Mouse (Mus musculus) forebrain, embryonic 15.5 days (tissue): ENCODE results near the gene Ppil1. TPM values are rescaled to one million over a fixed set of nuclear protein-coding genes. Genes with fewer than 3 reads are reported as not detected.
A peak's percentile ranks its signal among the peaks of the same experiment; 100 is the strongest.

Source experiments
- ATAC-seq: fragments of 200-750 bp; cut with Nextera tagmentation; replicated peaks from 2 replicates; pipeline ENCODE4 v1.8.0; 2017; ENCODE audit warnings: mild to moderate bottlenecking, moderate TSS enrichment, moderate library complexity
- H3K27ac ChIP-seq: fragments of 300-500 bp; sonication (generic); replicated peaks from 2 replicates; pipeline ENCODE4 v1.5.1; 2015; ENCODE audit warnings: mild to moderate bottlenecking, inconsistent platforms
- H3K27me3 ChIP-seq: fragments of 300-500 bp; sonication (generic); 2 replicates; pipeline ENCODE4 v1.6.1; 2015; ENCODE audit warnings: inconsistent platforms
- H3K36me3 ChIP-seq: fragments of 300-500 bp; sonication (generic); 2 replicates; pipeline ENCODE4 v1.6.1; 2015; ENCODE audit warnings: mild to moderate bottlenecking, inconsistent platforms
- H3K4me1 ChIP-seq: fragments of 300-500 bp; sonication (generic); 2 replicates; pipeline ENCODE4 v1.6.1; 2015; ENCODE audit warnings: inconsistent platforms
- H3K4me2 ChIP-seq: fragments of 300-500 bp; sonication (generic); replicated peaks from 2 replicates; pipeline ENCODE4 v1.6.1; 2015; ENCODE audit warnings: mild to moderate bottlenecking, inconsistent platforms
- H3K4me3 ChIP-seq: fragments of 300-500 bp; sonication (generic); 2 replicates; pipeline ENCODE4 v1.5.1; 2015; ENCODE audit warnings: mild to moderate bottlenecking, inconsistent platforms
- H3K9ac ChIP-seq: fragments of 300-500 bp; sonication (generic); replicated peaks from 2 replicates; pipeline ENCODE4 v1.6.1; 2015; ENCODE audit warnings: mild to moderate bottlenecking, inconsistent platforms
- H3K9me3 ChIP-seq: fragments of 300-500 bp; sonication (generic); 2 replicates; pipeline ENCODE4 v1.6.1; 2016; ENCODE audit warnings: inconsistent platforms
- WGBS: fragments of 180-500 bp; shearing (Covaris S2); methylation state at CpG from one replicate; pipeline ENCODE4 v1.1.7; 2015; ENCODE audit warnings: mixed read lengths; 5-methylcytosine and 5-hydroxymethylcytosine counted together
- polyA plus RNA-seq: library from polyadenylated mRNA; unstranded; fragments of >200 nt; fragmentation: Nextera tagmentation; extraction: Ambion mirVana; gene quantifications from 2 replicates; pipeline ENCODE4 v1.2.1, GENCODE M21; 2015

Ppil1 gene
- polyA plus RNA-seq, 1 experiment from 2014 or later = 128 TPM

DNA sequence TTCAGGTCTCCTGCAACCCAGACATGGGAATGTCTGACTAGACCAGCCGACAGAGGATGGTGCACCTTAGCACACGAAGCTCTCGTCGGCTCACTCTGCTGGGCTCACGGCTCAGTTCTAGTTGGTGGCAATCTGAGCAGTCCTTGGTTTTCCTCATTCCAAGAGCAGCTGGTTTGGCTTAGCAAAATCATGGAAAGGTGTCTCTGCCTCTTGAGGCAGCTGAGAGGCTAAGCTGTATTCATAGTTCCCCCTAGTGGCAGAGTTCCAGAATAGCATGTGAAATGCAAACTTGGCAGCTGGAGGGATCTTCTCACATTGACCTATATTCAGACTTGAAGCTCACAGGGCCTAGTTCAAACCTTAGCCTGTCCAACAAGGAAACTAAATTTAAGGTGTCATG is 17.4 kb downstream of the Ppil1 start:
- Histone ChIP-seq H3K4me1 (peaks cover 23% of the 10 kb centered on the region), H3K9ac (no peak overlapping the region), H3K27me3 (no peaks in the 10 kb centered on the region), H3K4me3 (no peak overlapping the region), H3K36me3 (peaks cover 19% of the 10 kb centered on the region), H3K4me2 (no peak overlapping the region), H3K9me3 (no peaks in the 10 kb centered on the region), H3K27ac (no peak overlapping the region)
- 18% methylated on average over 5 of the region's 5 CpGs for WGBS
- peak; percentile 61 for ATAC-seq

GRCm38 (mm10) chr17:29245725-29246124 is 18.3 kb downstream of the Ppil1 start:
- Histone ChIP-seq H3K9me3 (no peaks in the 10 kb centered on the region), H3K9ac (no peak overlapping the region), H3K36me3 (peaks cover 13% of the 10 kb centered on the region; the same call in 1 of the 2 replicates), H3K27ac (no peak overlapping the region; the same call in 1 of the 2 replicates), H3K4me1 (peaks cover 16% of the 10 kb centered on the region), H3K4me2 (no peak overlapping the region), H3K4me3 (no peak overlapping the region), H3K27me3 (no peaks in the 10 kb centered on the region)
- ATAC-seq = no peak
- 27% methylated on average over 7 of the region's 7 CpGs for WGBS

GRCm38 (mm10) chr17:29244912-29245311 is 19.1 kb downstream of the Ppil1 start:
- Histone ChIP-seq H3K9ac (no peak overlapping the region), H3K4me1 (peaks cover 16% of the 10 kb centered on the region), H3K27me3 (no peaks in the 10 kb centered on the region), H3K9me3 (no peaks in the 10 kb centered on the region), H3K36me3 (0 out of 2 replicates have a peak, but pooled peaks cover 5% of the 10 kb centered on the region), H3K4me3 (no peak overlapping the region), H3K4me2 (no peak overlapping the region), H3K27ac (no peak overlapping the region)
- ATAC-seq = no peak
- WGBS = 39% methylated on average over 12 of the region's 12 CpGs

GRCm38 (mm10) chr17:29238421-29238945 is 25.5 kb downstream of the Ppil1 start:
- peak overlapping the region; percentile 67 for H3K4me3 ChIP-seq
- H3K27me3 ChIP-seq = peaks cover 14% of the 10 kb centered on the region
- no peaks in the 10 kb centered on the region for H3K9me3 ChIP-seq
- peak overlapping the region; percentile 60 for H3K9ac ChIP-seq
- peaks cover 19% of the 10 kb centered on the region for H3K4me1 ChIP-seq
- H3K27ac ChIP-seq = no peak overlapping the region
- peak; percentile 11; the same call in 1 of the 2 replicates for ATAC-seq
- H3K36me3 ChIP-seq = no peaks in the 10 kb centered on the region
- 3% methylated on average over 22 of the region's 23 CpGs for WGBS
- H3K4me2 ChIP-seq = peak overlapping the region; percentile 98

- H3K9me3 ChIP-seq = no peaks in the 10 kb centered on the region
- peak; percentile 71 for ATAC-seq
- peak within 1 kb of the TSS; percentile 67 for H3K4me3 ChIP-seq
- peaks cover 14% of the 10 kb centered on the region for H3K27me3 ChIP-seq
- peaks cover 19% of the 10 kb centered on the region for H3K4me1 ChIP-seq
- peak within 1 kb of the TSS; percentile 98 for H3K4me2 ChIP-seq
- no peaks in the 10 kb centered on the region for H3K36me3 ChIP-seq
- under 1% methylated on average over 54 of the region's 73 CpGs for WGBS
- H3K27ac ChIP-seq = no peak within 1 kb of the TSS
- peak within 1 kb of the TSS; percentile 60 for H3K9ac ChIP-seq
These were observed 26.1 kb downstream of the Ppil1 start, which contains the start of gene Cpne5 for GRCm38 (mm10) chr17:29237772-29238420. TSS of gene Cpne5 (minus strand) at chr17:29238167.

DNA sequence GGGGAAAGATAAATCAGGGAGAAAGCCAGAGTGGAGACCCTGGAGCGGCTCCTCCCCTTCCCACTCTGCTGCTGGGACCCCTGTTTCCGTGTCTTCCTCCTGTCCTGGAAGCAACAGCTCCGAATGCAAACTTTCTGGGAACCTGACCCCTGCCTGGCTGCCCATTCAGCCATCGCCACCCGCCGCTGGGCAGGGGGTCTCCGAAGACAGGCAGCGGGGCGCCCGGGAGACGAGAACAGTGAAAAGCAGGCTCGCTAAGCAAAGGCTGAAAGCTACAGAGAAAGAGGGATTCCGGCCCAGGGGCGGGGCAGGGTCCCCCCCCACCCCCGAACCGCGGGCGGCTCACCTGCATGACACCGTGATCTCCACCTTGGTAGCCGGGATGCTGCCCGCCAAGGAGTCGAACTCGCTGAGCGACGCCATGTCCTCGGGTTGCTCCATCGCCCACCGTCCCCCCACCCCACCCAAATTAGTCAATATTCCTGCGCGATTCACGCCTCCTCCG is 26.7 kb downstream of the Ppil1 start:
- Histone ChIP-seq H3K36me3 (no peaks in the 10 kb centered on the region), H3K9ac (peak overlapping the region; percentile 60), H3K4me2 (peak overlapping the region; percentile 98), H3K27ac (no peak overlapping the region), H3K27me3 (peaks cover 14% of the 10 kb centered on the region), H3K9me3 (no peaks in the 10 kb centered on the region), H3K4me1 (peaks cover 19% of the 10 kb centered on the region), H3K4me3 (peak overlapping the region; percentile 67)
- no peak for ATAC-seq
- 1% methylated on average over 24 of the region's 32 CpGs for WGBS

DNA sequence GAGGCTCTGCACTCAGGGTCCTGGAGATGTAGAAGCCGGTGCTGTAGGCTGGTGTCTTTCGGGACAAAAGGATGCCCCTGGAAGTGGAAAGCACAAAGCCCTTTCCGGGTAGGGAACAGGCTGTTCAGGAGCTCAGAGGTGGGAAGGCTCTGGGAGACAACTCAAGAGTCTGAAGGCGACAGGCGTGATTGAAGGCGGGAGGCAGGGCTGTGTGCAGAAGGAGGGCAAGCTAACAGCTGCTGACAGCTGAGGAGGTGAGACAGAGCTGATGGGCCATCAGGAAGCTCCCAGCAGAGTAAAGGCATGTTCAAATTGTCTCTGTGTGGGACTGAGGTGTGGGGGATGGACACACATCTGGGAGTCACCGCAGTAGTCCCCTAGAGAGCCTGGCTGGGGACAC is 27.9 kb downstream of the Ppil1 start:
- peaks cover 14% of the 10 kb centered on the region for H3K27me3 ChIP-seq
- no peak for ATAC-seq
- no peak overlapping the region for H3K4me3 ChIP-seq
- H3K27ac ChIP-seq = no peak overlapping the region
- 71% methylated on average over 7 of the region's 7 CpGs for WGBS
- H3K4me1 ChIP-seq = peaks cover 19% of the 10 kb centered on the region
- 0 out of 2 replicates have a peak overlapping the region, but pooled peaks have one; percentile 98 for H3K4me2 ChIP-seq
- no peaks in the 10 kb centered on the region for H3K9me3 ChIP-seq
- no peak overlapping the region for H3K9ac ChIP-seq
- no peaks in the 10 kb centered on the region for H3K36me3 ChIP-seq

DNA sequence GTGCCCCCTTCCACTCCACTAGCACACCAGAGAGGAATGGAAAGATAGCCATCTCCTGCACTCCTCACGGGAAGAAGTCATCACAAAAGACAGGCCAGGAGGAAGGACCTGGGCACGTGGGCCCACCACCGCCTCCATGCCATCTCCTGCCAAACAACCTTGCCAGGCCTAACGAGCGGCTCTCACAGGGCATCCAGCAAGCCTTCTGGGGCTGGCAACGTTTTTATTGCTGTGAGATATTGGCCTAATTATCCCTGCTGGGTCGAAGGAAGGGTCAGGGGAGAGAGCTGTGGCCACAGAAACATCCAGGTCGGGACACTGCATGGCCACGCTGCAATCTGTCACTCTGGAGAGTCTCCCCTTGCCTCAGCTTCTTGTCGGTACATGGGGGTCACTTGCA is 32.9 kb downstream of the Ppil1 start:
- no peak for ATAC-seq
- WGBS = 72% methylated on average over 10 of the region's 10 CpGs

DNA sequence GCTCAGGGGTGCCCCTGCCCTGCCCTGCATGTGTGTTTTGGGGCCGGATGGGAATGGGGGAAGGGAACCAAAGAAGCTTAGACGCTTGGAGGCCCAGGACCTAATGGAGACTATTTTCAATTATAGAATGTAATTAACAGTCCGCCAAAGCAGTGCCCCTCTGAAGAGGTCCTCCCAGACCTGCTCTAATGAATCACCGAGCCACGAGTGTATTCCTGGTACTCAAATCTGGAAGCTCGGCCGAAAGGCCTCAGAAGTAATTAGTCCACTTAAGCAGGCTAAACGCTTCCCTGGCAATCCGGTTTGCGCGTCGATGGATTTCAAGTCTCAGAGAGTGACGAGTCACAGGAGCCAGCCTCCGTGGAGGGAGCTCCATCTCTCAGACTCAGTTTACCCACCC is 43.4 kb downstream of the Ppil1 start:
- Histone ChIP-seq H3K4me1 (no peaks in the 10 kb centered on the region; the same call in 1 of the 2 replicates), H3K9me3 (no peaks in the 10 kb centered on the region), H3K36me3 (no peaks in the 10 kb centered on the region), H3K4me2 (no peak overlapping the region), H3K9ac (no peak overlapping the region), H3K27me3 (no peaks in the 10 kb centered on the region), H3K4me3 (no peak overlapping the region), H3K27ac (no peak overlapping the region)
- no peak for ATAC-seq
- WGBS = 9% methylated on average over 14 of the region's 14 CpGs

More for the DNA sequence above, 32.9 kb downstream of the Ppil1 start:
- H3K4me1 ChIP-seq = 0 out of 2 replicates have a peak, but pooled peaks cover 3% of the 10 kb centered on the region
- no peaks in the 10 kb centered on the region for H3K9me3 ChIP-seq
- no peaks in the 10 kb centered on the region for H3K36me3 ChIP-seq
- H3K9ac ChIP-seq = no peak overlapping the region
- H3K4me3 ChIP-seq = no peak overlapping the region
- peaks cover 2% of the 10 kb centered on the region; the same call in 1 of the 2 replicates for H3K27me3 ChIP-seq
- no peak overlapping the region for H3K4me2 ChIP-seq
- H3K27ac ChIP-seq = no peak overlapping the region

- ATAC-seq = no peak
- H3K27me3 ChIP-seq = no peaks in the 10 kb centered on the region
- no peaks in the 10 kb centered on the region for H3K36me3 ChIP-seq
- no peak overlapping the region for H3K9ac ChIP-seq
- 76% methylated on average over 4 of the region's 5 CpGs for WGBS
- H3K4me3 ChIP-seq = no peak overlapping the region
- H3K4me1 ChIP-seq = peaks cover 23% of the 10 kb centered on the region
- H3K27ac ChIP-seq = no peak overlapping the region
- H3K9me3 ChIP-seq = no peaks in the 10 kb centered on the region
- no peak overlapping the region for H3K4me2 ChIP-seq
These were observed 46.0 kb downstream of the Ppil1 start for GRCm38 (mm10) chr17:29218017-29218416.

DNA sequence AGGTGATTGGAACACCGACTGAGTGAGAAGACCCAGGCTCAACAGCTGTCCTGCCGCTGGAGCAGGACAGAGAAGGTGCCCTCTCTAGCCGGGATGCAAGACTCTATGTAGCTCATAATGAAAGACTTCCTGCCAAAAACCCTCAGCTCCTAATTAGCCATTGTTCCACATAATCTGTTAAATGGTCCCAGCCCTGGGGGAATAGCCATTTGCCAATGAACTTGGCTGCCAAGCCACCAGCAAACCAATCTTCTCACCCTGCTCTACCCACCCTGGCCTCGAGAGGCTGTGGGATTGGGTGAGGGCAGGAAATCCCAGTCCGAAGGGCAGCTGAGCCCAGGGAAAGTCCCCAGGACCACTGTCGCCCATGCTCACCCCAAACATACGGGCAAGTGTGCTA is 47.9 kb downstream of the Ppil1 start:
- Histone ChIP-seq H3K27me3 (no peaks in the 10 kb centered on the region), H3K4me2 (no peak overlapping the region), H3K9ac (no peak overlapping the region), H3K27ac (no peak overlapping the region), H3K36me3 (no peaks in the 10 kb centered on the region), H3K4me1 (peaks cover 25% of the 10 kb centered on the region), H3K9me3 (no peaks in the 10 kb centered on the region), H3K4me3 (no peak overlapping the region)
- 44% methylated on average over 7 of the region's 7 CpGs for WGBS
- ATAC-seq = no peak

GRCm38 (mm10) chr17:29214655-29215054 is 49.3 kb downstream of the Ppil1 start:
- Histone ChIP-seq H3K4me1 (peaks cover 25% of the 10 kb centered on the region), H3K27me3 (no peaks in the 10 kb centered on the region), H3K4me2 (no peak overlapping the region), H3K4me3 (no peak overlapping the region), H3K36me3 (no peaks in the 10 kb centered on the region), H3K9ac (no peak overlapping the region), H3K9me3 (no peaks in the 10 kb centered on the region), H3K27ac (peak overlapping the region; percentile 31)
- ATAC-seq = no peak
- 10% methylated on average over 10 of the region's 10 CpGs for WGBS
